Mouse (Mus musculus) gastrocnemius, postnatal 14 days (tissue): ENCODE measurements around the gene Mycbp2. TPM values are rescaled to one million over a fixed set of nuclear protein-coding genes. Genes with fewer than 3 reads are reported as not detected.

Source experiments
- DNase-seq: peaks from one replicate; pipeline ENCODE4 v3.0.0; 2021; ENCODE audit warnings: mixed read lengths
- intact Hi-C: fragments of 180-260 bp; cut with DNase I; formaldehyde crosslinking; loops from one replicate; pipeline ENCODE4 v1.15.1; 2025; ENCODE audit warnings: low total_unique reads
- total RNA-seq, 2 experiments: library from RNA; stranded (reverse); gene quantifications; 2 replicates each; pipeline ENCODE4 v1.2.3; 2021

The Mycbp2 gene
- total RNA-seq, 2 experiments from 2014 or later, result 23.9 to 24.0 TPM

DNA sequence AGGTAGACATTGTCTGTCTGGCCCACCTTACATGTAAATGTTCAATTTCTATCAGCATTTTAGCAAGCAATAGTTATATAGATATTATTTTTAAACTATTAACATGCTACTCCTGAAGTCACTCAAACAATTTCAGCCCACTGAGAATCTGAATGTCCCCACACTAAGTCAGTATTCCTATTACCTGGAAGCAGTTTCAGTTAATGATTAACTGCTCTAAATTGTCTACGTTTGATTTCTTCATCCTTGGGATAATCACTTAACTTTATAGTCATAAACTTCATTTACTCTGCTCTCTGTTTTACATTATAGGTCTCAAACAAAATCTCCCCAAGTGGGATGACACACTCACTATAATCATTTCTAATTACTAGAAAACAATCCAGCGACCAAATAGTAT, 60.0 kb downstream of the Mycbp2 start:
- DNase-seq, result no peak
- intact Hi-C loops, result no loop called here

DNA sequence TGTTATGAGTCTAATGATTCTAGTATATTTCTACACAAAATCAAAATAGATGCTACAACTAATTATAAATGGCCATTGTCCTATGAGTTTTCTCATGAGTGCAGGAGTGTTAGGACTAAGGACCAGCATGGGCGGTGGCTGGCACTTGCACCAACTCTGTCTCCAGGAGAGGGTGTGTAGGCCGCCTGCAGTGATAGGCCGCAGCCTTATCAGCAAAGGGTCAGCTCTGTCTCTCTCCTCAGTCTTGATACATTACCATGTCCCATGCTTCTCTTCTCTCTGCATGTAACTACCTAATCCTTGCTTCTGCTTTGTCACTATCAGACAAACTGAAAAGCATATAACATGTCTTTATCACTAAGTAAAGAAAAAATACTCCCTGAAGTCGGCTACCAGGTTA, 69.9 kb downstream of the Mycbp2 start:
- intact Hi-C loops, result no loop called here

DNA sequence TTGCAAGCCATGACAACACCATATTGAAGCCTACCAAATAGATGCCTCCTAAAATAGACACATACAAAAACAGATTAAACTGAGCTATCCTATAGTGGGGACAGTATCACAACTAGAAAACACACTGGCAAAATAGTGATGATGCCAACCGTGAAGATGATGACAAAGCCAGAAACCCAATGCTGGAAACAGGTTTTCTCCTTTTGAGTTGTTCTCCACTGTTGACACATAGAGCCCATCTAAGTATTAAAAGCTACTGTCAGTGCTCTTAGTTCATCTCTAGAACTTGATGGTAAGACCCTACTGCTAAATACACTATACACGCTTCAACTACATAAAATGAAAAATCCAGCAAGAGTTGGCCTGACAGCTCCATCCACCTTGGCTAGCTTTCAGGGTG, 86.2 kb downstream of the Mycbp2 start:
- no peak for DNase-seq
- intact Hi-C loops, result no loop called here

More for the DNA sequence above, 69.9 kb downstream of the Mycbp2 start:
- no peak for DNase-seq

DNA sequence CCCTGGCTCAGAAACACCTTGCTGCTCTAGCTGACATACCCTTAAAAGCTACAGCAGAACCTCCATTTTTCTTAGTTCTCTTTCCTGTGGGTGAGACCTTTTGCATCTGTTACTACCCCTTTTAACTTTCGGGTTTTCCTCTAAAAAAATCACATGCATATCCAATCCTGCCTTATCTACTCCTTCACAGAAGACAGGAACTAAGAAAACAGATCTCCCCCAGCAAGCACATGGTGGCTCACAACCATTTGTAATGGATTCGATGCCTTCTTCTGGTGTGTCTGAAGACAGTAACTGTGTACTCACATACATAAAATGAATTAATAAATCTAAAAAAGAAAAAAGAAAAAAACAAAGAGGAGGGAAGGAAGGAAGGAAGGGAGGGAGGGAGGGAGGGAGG, 87.9 kb downstream of the Mycbp2 start:
- no peak for DNase-seq
- intact Hi-C loops, result no loop called here

DNA sequence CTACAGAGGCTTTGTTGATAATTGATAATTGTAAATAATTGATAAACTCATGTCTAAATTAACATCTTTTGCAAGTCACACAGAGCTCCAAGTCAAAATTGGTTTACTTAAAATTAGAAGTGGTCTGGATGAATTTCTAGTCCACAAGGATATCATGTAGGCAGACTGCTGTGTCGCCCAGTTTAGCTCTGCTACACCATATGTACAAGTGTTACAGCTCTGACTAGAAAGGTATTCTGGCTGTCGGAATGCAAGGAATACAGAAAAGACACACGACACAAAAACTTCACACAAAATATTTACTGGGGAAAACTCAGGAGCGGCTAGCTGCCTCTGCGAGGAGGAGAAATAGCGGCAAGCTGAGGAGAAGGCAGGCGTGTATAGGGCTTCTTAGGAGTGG, 89.7 kb downstream of the Mycbp2 start:
- intact Hi-C loops, result no loop called here
- DNase-seq, result no peak

DNA sequence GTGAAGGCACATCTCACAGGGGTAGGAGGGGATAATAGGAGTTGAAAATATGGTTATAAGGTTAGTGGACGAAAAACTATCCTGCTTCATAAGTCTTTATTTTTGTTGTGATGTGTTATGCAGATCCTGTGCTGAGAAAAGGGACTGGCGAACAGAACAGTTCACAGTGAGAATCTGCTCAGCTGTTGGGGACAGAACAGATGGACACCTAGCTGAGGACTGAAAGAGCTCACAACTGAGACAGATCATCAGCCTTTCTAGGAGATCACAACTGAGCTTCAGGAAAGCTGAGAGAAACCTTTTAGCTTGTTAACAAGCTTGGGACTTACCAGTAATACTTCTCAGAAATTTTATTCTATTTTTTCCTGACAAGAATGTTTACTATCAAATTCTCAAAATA, 92.3 kb downstream of the Mycbp2 start:
- no peak for DNase-seq
- intact Hi-C loops, result no loop called here

DNA sequence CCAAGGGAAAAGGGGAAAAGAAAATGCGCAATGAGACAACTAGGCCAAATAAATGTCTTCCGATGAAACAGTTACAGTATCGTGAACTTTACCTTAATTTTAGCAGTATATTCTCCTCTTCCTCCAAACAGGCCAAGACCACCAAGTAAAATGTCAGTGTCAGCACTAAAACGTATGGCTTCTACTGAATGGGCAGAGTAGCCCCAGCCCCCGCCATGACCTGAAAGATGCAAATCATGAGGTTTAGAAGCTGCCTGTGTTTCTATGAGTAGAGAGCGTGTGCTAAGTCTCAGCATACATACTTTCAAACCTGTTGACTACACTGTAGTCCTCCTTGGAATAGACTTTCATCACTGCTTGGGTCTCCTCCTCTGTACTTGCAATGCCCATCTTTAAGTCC, 104.6 kb downstream of the Mycbp2 start:
- intact Hi-C loops, result no loop called here
- no peak for DNase-seq

DNA sequence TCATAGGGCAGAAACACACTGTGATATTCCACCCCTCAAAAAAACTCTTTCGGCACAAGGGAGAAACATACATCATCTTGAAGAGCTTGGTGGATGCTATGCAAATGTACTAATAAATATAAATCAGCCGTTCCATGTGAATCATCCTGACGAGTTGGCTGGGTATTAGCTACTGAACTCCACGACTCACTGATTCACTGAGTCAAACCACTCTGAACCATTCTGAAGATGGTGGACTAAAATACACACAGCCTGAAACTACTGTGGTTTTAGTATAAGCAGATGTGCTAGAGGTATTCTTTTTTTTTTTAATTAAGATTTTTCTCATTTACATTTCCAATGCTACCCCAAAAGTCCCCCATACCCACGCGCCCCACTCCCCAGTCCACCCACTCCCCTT, 111.8 kb downstream of the Mycbp2 start:
- intact Hi-C loops, result no loop called here
- DNase-seq, result no peak

DNA sequence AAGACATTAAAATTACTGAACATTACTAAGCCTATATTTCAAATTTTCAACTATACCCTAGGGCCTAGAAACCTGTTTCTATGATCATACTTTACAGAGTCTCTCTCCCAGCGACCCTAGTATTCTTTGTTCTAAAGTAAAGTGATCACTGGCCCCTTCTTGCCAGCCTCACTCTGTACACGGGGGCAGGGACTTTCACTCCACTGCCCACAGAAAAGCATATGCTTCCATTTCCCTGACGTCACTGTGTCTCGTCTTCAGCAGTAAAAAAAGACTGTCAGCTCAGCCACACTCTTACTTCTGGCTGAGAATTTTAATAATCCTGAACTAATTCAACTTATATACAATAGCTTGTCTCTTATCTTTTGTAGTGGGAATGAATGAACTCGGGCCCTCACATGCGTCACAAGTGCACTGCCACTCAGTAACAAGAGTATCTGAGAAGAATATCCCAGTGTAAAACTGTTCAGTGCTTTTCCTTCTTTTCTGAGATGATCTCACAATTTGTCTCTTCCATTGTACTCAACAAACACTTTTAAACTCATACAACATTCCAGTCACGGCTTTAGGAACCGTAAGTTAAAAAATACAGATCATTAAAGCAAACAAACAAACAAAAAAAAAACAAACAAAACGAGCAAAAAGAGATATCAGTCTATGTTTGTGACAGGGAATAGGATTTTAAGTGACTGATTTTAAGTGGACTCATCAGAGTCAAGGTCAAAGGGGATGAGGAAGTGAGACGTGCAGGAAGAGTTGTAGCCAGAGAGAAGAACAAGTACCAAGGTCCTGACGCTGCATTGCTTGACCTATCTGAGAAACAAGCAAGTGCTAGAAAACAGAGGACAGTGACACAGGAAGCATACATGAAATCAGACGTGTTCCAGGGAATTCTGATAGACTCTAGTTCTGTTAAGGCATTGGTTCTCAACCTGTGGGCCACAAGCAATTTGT, 112.7 kb downstream of the Mycbp2 start:
- DNase-seq, result no peak
- intact Hi-C loops, result no loop called here

DNA sequence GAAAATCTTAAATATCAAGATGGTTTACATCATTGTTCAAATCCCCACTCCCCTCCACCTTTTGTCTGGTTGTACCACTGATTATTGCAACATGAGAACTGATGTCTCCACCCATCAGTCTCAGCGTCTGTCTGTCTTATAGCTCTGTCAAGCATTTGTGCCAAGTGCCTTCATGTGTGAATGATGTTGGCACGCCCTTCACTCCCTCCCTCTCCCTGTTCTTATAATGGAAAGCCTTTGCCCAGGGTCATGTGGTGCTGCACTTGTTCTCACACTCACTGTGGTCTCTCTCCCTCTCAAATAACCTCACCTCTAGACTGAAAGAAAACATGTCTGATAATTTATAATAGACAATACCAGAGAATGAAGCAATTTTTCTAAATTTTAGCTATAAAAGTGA, 124.3 kb downstream of the Mycbp2 start:
- intact Hi-C loops, result no loop called here
- no peak for DNase-seq

DNA sequence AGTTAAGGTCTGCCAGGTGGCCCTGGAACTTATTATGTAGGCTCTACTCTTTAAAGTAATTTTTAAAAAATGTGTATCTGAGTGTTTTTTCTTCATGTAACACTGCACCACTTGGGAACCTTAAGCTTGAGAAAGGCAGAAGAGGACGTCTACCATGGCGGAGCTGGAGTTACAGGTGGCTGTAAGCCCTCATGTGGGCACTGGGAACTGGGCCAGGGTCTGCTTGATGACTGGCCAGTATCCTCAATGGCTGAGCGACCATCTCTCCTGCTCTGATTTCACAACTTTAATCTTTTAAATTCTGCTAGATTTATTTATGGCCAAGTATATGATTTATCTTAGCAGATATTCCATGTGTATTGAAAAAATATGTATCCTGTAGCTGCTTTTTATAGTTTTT, 124.9 kb downstream of the Mycbp2 start:
- no peak for DNase-seq
- intact Hi-C loops, result no loop called here

DNA sequence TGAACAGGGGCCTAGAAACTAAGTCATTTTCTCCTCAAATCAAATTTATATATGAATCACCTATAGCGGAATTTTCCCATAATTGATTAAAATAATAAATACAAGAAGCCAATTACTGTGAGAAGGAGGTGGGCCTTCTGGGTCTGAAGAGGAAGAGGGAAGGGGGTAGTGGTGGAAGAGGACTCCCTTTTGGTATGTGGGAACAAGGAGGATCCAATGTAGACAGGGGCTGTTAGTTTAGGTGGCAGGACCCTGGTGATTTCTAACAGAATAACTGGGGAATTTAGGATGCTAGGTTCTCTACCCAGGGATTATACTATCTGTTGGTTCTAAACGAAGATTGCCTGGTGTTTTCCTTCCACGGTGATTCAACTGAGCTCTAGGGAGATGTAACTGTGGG, 130.3 kb downstream of the Mycbp2 start:
- intact Hi-C loops, result no loop called here
- no peak for DNase-seq

DNA sequence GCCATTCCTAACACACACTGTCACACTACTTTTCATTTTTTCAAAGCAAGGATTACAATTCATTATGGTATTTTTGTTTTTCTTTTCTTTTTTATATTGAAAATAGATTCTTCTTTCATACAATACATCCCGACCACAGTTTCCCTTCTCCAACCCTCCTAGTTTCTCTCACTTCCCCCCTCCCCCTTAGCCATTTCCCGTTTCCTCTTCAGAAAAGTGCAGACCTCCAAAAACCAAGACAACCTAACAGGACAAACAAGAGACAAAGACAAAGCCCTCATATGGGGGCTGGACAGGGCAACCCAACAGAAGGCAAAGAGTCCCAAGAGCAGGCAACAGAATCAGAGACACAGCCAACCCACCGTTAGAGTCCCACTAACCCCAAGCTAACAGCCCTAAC, 160.0 kb downstream of the Mycbp2 start:
- intact Hi-C loops, result no loop called here
- DNase-seq, result no peak

DNA sequence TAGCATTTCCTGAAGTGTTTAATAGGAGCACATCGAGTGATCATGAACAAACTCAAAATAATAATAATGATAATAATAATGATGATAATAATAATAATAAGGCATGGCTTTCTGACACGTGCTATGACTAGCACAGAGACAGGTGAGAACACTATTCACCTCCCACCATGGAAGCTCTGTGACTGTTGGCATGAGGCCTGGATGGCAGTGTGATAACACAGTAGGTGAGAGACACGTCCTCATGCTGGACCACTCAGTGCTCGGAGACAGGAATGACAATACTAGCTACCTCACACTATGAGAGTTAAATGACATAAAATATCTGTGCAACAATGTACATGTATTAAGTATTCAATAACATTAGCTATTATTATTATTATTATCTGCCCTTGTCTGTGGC, 160.5 kb downstream of the Mycbp2 start:
- intact Hi-C loops, result no loop called here
- no peak for DNase-seq

DNA sequence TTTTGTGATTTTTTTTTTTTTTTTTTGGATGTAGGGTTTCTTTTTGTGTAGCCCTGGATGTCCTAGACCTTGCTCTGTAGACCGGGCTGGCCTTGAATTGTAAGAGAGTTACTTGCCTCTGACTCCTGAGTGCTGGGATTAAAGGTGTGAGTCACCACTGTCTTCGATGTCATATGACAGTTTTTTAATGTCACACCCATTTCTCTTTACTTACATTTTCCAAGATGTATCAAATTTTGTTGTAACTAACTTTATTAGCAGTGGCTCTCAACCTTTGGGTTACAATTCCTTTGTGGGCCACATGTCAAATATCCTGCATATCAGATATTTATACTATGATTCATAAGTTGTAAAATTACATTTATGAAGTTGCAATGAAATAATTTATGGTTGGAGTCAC, 166.5 kb downstream of the Mycbp2 start:
- intact Hi-C loops, result no loop called here
- no peak for DNase-seq

DNA sequence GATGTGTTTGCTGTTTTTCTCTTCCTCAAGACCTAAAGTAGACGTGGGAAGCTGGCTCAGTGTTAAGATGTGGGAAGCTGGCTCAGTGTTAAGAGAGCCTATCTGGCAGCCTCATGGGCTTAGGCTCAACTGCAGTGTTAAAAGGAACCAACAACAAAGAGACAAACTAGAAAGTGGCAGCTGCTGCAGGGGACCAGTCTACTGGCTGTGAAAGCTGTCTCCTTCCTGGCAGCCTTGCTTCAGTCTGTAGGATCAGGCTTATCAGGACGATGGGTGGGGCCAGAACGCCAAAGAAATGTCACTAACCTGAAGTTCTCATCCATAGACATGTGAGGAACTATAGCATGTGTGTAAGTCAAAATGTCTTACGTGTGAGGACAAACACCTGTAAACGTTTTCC, 183.7 kb downstream of the Mycbp2 start:
- no peak for DNase-seq
- intact Hi-C loops, result no loop called here

DNA sequence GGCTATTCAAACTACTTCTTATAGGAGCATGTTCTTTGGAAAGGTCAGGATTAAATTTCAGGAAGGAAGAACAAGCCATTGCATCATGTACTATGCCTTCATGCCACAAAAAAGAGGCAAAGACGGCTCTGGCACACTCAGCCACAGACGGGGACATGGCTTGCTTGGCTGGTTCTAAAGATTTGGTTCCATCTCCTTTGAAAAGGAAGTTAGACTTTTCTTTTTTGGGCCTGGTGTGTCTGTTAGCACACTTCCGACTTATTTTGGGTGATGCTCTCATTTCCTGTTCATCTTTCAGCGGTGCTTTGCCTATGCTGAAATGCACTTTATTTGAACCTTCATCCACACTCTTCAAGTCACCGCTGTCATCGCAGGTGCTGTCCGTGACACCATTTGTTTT, 190.9 kb downstream of the Mycbp2 start:
- DNase-seq, result no peak
- intact Hi-C loops, result no loop called here

DNA sequence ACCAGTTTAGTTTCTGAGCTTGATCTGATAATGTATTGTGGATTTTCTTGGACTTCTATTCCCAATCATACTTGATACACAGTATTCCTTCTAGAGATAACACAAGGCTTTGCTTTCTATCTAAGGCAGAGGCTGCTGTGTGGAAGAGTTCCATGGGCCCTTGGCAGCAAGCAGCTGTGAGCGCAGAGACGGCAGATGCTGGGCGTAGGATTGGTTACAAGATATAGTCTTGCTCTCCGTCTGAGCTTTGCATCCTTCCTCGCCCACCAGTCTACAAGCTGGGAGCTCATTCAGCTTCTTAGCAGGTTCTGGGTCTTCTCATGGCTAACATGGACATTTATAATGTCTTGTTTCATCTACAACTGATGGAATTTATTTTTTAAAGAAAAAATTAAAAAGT, 196.5 kb downstream of the Mycbp2 start:
- no peak for DNase-seq
- intact Hi-C loops, result no loop called here

DNA sequence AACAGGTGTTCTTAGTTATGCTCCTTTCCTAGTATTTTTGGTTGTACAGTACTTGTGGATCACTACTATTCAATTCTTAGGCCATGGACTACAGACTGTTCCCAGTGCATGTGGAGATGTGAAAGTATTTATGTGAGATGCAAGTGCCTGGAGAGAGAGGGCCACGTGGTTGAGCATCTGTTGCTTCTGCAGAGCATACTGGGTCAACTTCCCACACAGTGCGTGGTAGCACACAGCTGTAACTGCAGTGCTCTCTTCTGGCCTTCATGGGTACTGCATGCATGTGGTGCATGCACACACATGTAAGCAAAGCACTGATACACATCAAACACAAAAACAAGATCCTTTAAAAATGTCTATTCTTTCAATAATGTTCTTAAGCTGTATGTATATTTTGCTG, 214.6 kb downstream of the Mycbp2 start:
- intact Hi-C loops, result no loop called here
- peak; percentile 16 for DNase-seq

DNA sequence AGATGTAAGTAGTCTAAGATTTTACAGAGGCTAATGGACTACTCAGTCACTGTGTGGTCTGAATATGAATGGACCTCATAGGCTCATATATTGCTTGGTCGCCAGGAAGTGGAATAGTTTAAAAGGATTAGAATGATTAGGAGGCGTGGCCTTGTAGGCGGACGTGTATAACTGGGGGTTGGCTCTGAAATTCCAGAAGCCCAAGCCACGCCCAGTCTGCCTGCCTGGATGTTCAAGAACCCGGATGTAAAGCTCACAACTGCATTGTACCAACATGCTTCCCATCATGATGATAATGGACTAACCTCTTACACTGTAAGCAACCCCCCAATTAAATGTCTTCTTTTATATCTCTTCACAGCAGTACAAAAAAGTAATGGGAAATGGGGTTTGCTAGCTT, 220.9 kb downstream of the Mycbp2 start:
- intact Hi-C loops, result no loop called here
- DNase-seq, result no peak

DNA sequence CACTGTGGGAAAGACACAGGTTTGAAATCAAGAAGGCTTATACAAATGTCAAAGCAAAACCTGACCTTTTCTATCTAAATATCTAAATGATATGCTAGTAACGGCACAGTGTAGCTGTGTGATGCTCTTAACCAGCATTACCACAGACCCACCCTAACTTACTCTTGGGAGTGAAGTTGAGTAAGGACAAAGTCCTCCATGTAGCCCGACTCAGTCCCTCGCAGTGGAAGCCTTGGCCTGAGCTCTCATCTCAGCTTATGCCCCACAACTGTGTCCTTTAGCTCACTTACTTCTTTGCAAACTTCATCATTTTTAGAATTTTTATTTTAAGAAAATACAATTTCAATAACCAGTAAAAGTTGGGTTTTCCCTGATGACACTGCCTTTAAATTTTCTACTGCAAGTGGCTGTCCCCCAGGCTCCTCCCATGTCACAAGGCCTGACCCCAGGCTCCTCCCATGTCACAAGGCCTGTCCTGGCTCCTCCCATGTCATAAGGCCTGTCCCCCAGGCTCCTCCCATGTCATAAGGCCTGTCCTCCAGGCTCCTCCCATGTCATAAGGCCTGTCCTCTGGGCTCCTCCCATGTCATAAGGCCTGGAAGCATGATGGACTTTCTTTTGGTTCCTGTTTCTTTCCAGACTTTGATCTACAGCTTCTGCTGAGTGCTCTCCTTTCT, 231.5 kb downstream of the Mycbp2 start:
- DNase-seq, result no peak
- intact Hi-C loops, result no loop called here
